Mouse (Mus musculus) neural tube, embryonic 15.5 days (tissue): ENCODE data around the gene Galnt2. TPM values are rescaled to one million over a fixed set of nuclear protein-coding genes. Genes with fewer than 3 reads are reported as not detected.
A peak's percentile ranks its signal among the peaks of the same experiment; 100 is the strongest.

Experiments
- ATAC-seq: fragments of 200-750 bp; cut with Nextera tagmentation; 2 replicates; pipeline ENCODE4 v1.8.0; 2017; ENCODE audit warnings: mild to moderate bottlenecking, moderate TSS enrichment, moderate library complexity; ENCODE audit not compliant: low FRiP score
- H3K27ac ChIP-seq: fragments of 300-500 bp; sonication (generic); replicated peaks from 2 replicates; pipeline ENCODE4 v1.5.1; 2015; ENCODE audit warnings: mild to moderate bottlenecking, inconsistent platforms
- H3K27me3 ChIP-seq: fragments of 300-500 bp; sonication (generic); replicated peaks from 2 replicates; pipeline ENCODE4 v1.6.1; 2015; ENCODE audit warnings: inconsistent platforms
- H3K36me3 ChIP-seq: fragments of 300-500 bp; sonication (generic); 2 replicates; pipeline ENCODE4 v1.6.1; 2015; ENCODE audit warnings: inconsistent platforms
- H3K4me1 ChIP-seq: fragments of 300-500 bp; sonication (generic); 2 replicates; pipeline ENCODE4 v1.6.1; 2015; ENCODE audit warnings: inconsistent platforms
- H3K4me2 ChIP-seq: fragments of 300-500 bp; sonication (generic); 2 replicates; pipeline ENCODE4 v1.6.1; 2015; ENCODE audit warnings: inconsistent platforms, mild to moderate bottlenecking, moderate library complexity
- H3K4me3 ChIP-seq: fragments of 300-500 bp; sonication (generic); replicated peaks from 2 replicates; pipeline ENCODE4 v1.5.1; 2015; ENCODE audit warnings: mild to moderate bottlenecking, inconsistent platforms
- H3K9ac ChIP-seq: fragments of 300-500 bp; sonication (generic); replicated peaks from 2 replicates; pipeline ENCODE4 v1.6.1; 2015; ENCODE audit warnings: mild to moderate bottlenecking, inconsistent platforms
- H3K9me3 ChIP-seq: fragments of 300-500 bp; sonication (generic); replicated peaks from 2 replicates; pipeline ENCODE4 v1.6.1; 2016; ENCODE audit warnings: inconsistent platforms
- WGBS: fragments of 180-500 bp; shearing (Covaris S2); methylation state at CpG from one replicate; pipeline ENCODE4 v1.1.7; 2015; ENCODE audit warnings: mixed read lengths; 5-methylcytosine and 5-hydroxymethylcytosine counted together
- polyA plus RNA-seq: library from polyadenylated mRNA; unstranded; fragments of >200 nt; fragmentation: Nextera tagmentation; extraction: Ambion mirVana; gene quantifications from 2 replicates; pipeline ENCODE4 v1.2.1, GENCODE M21; 2015

Gene Galnt2
- polyA plus RNA-seq, 1 experiment from 2014 or later, result 62.7 TPM

DNA sequence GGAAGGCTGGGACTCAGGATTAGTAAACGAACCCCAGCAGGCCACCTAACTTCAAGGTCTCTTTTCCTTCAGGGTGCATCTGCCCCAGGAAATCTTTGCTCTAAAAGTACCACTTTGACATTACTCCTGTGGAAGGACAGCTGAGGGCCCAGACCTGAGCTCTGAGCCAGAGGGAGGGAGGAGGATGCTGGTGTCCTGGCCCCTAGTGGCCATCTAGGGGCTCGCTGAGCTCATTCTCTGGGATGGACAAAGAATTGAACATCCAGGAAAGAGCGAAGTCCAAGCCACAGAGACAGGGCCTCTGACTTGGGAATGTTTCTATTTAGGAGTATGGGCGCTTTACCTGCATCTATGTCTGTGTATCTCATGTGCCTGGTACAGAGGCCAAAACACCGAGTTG lies 120.4 kb downstream of the Galnt2 start:
- no peak overlapping the region for H3K9ac ChIP-seq
- 72% methylated on average over 5 of the region's 5 CpGs for WGBS
- no peak overlapping the region for H3K27ac ChIP-seq
- H3K4me1 ChIP-seq, result peaks cover 5% of the 10 kb centered on the region; the same call in 1 of the 2 replicates
- ATAC-seq, result no peak
- no peaks in the 10 kb centered on the region; the same call in 1 of the 2 replicates for H3K27me3 ChIP-seq
- H3K36me3 ChIP-seq, result no peaks in the 10 kb centered on the region
- no peak overlapping the region for H3K4me3 ChIP-seq
- no peak overlapping the region for H3K4me2 ChIP-seq
- H3K9me3 ChIP-seq, result no peaks in the 10 kb centered on the region

DNA sequence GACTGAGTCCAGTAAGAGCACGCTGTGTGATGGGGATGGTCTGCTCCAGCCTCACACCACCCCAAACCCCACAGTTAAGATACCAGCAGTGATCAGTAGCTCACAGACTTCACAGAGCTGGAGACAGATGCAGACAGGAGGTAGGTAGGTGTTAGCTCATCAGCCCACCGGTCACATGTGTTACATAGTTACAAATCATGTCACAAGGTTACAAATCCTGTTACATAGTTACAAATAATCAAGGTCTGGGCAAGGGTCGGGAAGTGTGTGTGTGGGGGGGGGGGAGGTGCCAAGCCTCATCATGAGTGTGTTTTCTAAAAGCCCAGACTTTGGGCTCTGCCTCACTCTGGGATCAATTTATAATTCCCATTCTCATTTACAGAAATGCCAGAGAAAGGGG lies 129.7 kb downstream of the Galnt2 start:
- no peak for ATAC-seq
- Histone ChIP-seq H3K9ac (no peak overlapping the region), H3K36me3 (no peaks in the 10 kb centered on the region), H3K27me3 (no peaks in the 10 kb centered on the region), H3K4me1 (no peaks in the 10 kb centered on the region), H3K4me3 (no peak overlapping the region), H3K9me3 (no peaks in the 10 kb centered on the region), H3K27ac (no peak overlapping the region), H3K4me2 (no peak overlapping the region)
- WGBS, result 80% methylated on average over 3 of the region's 3 CpGs

DNA sequence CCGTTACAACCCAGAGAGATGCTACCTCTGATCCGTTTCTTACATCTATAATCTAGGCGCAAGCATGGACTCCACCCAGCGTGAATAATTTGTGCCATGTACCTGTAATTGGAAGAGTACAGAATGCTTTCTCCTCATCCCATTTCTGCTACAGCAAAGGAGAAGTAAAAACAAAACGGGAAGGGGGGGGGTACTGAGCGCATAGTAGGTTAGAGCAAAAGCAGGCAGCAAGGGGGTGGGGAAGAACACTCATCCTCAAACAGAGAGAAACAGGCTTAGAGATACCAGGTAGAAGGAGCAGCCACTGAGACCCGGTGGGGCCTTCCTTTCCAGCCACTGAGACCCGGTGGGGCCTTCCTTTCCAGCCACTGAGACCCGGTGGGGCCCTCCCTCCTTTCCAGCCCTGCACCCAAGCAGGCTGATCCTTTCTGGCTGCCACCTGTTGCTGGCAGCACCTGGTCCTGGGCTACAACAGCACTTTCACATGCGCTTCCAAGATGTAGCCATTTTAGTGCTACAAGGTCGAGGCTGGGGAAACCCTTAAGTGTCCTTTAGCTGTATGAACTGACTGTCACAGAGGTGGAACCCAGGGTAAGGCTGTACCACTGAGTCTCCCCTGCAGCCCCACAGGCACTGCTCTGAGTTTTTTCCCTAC lies 130.7 kb downstream of the Galnt2 start:
- no peak overlapping the region for H3K9ac ChIP-seq
- no peak overlapping the region for H3K4me2 ChIP-seq
- ATAC-seq, result no peak
- WGBS, result 79% methylated on average over 11 of the region's 11 CpGs
- H3K27me3 ChIP-seq, result no peaks in the 10 kb centered on the region
- no peak overlapping the region for H3K27ac ChIP-seq
- peaks cover 1% of the 10 kb centered on the region; the same call in 1 of the 2 replicates for H3K36me3 ChIP-seq
- H3K9me3 ChIP-seq, result no peaks in the 10 kb centered on the region
- H3K4me1 ChIP-seq, result no peaks in the 10 kb centered on the region
- H3K4me3 ChIP-seq, result no peak overlapping the region

DNA sequence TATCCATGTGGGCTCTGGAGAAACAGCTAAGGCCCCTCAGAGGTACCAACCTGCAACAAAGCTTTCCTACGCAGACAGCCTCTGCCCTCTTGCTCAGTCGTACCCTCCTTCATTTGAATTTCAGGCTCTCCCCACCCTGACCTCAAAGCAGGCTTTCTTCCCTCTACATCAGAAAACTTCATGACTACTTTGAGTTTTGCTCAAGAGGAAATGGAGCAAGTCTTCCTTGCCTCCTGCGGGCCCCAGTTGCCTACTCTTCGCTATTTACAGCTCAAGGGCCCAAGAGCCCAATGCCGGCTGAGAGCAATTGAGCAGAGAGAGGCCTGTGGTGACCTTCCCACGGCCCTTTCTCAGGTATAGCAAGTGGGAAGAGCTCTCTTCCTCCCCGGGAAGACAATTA lies 131.4 kb downstream of the Galnt2 start:
- Histone ChIP-seq H3K27me3 (no peaks in the 10 kb centered on the region), H3K36me3 (peaks cover 7% of the 10 kb centered on the region), H3K4me1 (no peaks in the 10 kb centered on the region), H3K9ac (no peak overlapping the region), H3K27ac (no peak overlapping the region), H3K4me2 (no peak overlapping the region), H3K4me3 (no peak overlapping the region), H3K9me3 (no peaks in the 10 kb centered on the region)
- no peak for ATAC-seq
- 79% methylated on average over 7 of the region's 7 CpGs for WGBS

DNA sequence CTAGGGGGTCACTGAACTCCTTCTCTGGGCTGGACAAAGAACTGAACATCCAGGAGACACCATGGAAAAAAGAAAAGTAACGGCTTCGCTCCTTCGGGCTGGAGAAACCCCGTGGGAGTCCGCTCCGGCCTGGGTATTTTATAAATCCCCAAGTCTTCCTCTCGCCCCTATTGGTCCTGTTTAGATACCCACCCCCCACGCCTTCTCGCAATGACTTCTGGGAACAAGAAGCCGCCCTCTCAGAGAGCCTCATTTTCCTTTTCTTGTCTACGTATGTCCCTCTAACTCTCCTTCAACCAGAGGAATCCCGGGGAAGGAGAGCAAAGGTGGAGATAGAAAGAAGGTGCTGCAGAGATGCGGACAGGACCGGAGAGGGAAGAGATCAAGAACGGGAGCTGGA lies 132.1 kb downstream of the Galnt2 start:
- Histone ChIP-seq H3K4me2 (no peak overlapping the region), H3K9me3 (no peaks in the 10 kb centered on the region), H3K4me1 (no peaks in the 10 kb centered on the region), H3K27ac (no peak overlapping the region), H3K27me3 (no peaks in the 10 kb centered on the region), H3K4me3 (no peak overlapping the region), H3K36me3 (peaks cover 7% of the 10 kb centered on the region), H3K9ac (no peak overlapping the region)
- WGBS, result 95% methylated on average over 15 of the region's 15 CpGs
- ATAC-seq, result no peak

DNA sequence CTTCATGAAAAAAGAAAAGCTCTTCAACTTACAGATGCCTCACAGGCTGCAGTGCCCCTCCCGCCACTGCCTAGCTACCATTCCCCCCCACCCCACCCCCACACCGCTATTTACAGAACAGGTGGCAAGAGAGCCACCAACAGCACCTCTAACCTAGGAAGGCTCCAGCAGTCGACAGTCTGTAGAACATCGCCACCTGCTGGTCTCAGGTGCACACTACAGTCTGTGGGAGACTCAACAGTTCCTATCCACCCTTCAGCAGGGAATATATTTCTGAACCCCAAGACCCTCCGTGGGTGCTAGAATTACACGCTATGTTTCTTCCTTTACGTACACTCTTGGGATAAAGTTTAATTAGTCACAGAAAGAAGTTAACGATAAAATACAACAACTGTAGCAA lies 137.0 kb downstream of the Galnt2 start:
- no peak overlapping the region for H3K4me2 ChIP-seq
- WGBS, result 21% methylated on average over 8 of the region's 8 CpGs
- ATAC-seq, result peak; percentile 35; the same call in 1 of the 2 replicates

GRCm38 (mm10) chr8:124370422-124371183 lies 139.4 kb downstream of the Galnt2 start:
- no peak for ATAC-seq

More for the DNA sequence above, 137.0 kb downstream of the Galnt2 start:
- H3K27me3 ChIP-seq, result no peaks in the 10 kb centered on the region
- no peak overlapping the region for H3K9ac ChIP-seq
- H3K27ac ChIP-seq, result no peak overlapping the region
- no peaks in the 10 kb centered on the region for H3K4me1 ChIP-seq
- no peak overlapping the region for H3K4me3 ChIP-seq
- peaks cover 17% of the 10 kb centered on the region for H3K36me3 ChIP-seq
- H3K9me3 ChIP-seq, result no peaks in the 10 kb centered on the region

DNA sequence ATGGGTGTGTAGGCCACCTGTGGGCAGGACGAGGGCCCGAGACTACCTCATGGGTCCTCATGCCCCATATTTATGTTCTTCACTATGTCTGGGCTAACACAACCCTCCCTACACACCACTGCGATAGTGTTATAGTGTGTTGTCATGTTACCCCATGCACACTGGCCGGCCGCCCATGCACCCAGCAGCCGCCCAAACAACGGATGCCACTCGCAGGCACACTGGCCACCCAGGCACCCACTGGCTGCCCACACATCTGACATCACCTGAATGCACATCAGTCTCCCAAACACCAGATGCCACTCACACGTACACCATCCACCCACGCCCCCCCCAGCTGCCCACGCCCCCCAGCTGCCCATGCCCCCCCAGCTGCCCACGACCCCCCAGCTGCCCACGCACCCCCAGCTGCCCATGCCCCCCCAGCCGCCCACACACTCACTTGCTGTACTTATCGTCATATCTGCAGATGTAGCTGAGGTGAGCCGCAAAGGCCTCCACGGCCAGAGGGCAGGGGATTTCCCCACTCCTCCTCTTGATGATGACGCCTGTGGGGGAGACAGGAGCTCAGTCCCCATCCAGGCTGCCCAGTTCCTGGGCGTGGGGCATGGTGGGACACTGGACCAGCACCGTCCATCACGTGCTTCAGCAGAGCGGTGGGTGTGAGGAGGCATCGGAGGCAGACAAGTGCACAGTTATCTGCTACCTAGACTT lies 140.4 kb downstream of the Galnt2 start:
- no peak overlapping the region for H3K27ac ChIP-seq
- H3K4me3 ChIP-seq, result no peak overlapping the region
- WGBS, result 92% methylated on average over 23 of the region's 23 CpGs
- H3K4me1 ChIP-seq, result no peaks in the 10 kb centered on the region
- no peaks in the 10 kb centered on the region for H3K27me3 ChIP-seq
- no peak overlapping the region for H3K4me2 ChIP-seq
- H3K36me3 ChIP-seq, result peaks cover 28% of the 10 kb centered on the region
- ATAC-seq, result no peak
- no peaks in the 10 kb centered on the region for H3K9me3 ChIP-seq
- H3K9ac ChIP-seq, result no peak overlapping the region

More at GRCm38 (mm10) chr8:124370422-124371183, 139.4 kb downstream of the Galnt2 start:
- no peak overlapping the region for H3K4me2 ChIP-seq
- no peaks in the 10 kb centered on the region for H3K9me3 ChIP-seq
- H3K27ac ChIP-seq, result no peak overlapping the region
- no peak overlapping the region for H3K9ac ChIP-seq
- H3K27me3 ChIP-seq, result no peaks in the 10 kb centered on the region
- H3K4me3 ChIP-seq, result no peak overlapping the region
- H3K4me1 ChIP-seq, result no peaks in the 10 kb centered on the region
- 79% methylated on average over 17 of the region's 17 CpGs for WGBS
- H3K36me3 ChIP-seq, result peaks cover 24% of the 10 kb centered on the region

- Histone ChIP-seq H3K36me3 (peaks cover 29% of the 10 kb centered on the region), H3K4me2 (no peak overlapping the region), H3K9me3 (no peaks in the 10 kb centered on the region), H3K27ac (no peak overlapping the region), H3K27me3 (no peaks in the 10 kb centered on the region), H3K4me1 (no peaks in the 10 kb centered on the region), H3K4me3 (no peak overlapping the region), H3K9ac (no peak overlapping the region)
- 87% methylated on average over 5 of the region's 5 CpGs for WGBS
- ATAC-seq, result no peak
Measured at GRCm38 (mm10) chr8:124373753-124374152, 142.6 kb downstream of the Galnt2 start.

GRCm38 (mm10) chr8:124375168-124375567 lies 144.0 kb downstream of the Galnt2 start:
- H3K9me3 ChIP-seq, result no peaks in the 10 kb centered on the region
- H3K36me3 ChIP-seq, result peaks cover 28% of the 10 kb centered on the region
- H3K4me3 ChIP-seq, result no peak overlapping the region
- no peak overlapping the region for H3K9ac ChIP-seq
- H3K4me2 ChIP-seq, result no peak overlapping the region
- WGBS, result 81% methylated on average over 6 of the region's 6 CpGs
- no peaks in the 10 kb centered on the region for H3K4me1 ChIP-seq
- no peak for ATAC-seq
- no peak overlapping the region for H3K27ac ChIP-seq
- H3K27me3 ChIP-seq, result no peaks in the 10 kb centered on the region

- no peak overlapping the region for H3K27ac ChIP-seq
Measured at GRCm38 (mm10) chr8:124375727-124376126, 144.5 kb downstream of the Galnt2 start.

More at GRCm38 (mm10) chr8:124375727-124376126, 144.5 kb downstream of the Galnt2 start:
- Histone ChIP-seq H3K4me1 (no peaks in the 10 kb centered on the region), H3K9me3 (no peaks in the 10 kb centered on the region), H3K27me3 (no peaks in the 10 kb centered on the region), H3K4me3 (no peak overlapping the region), H3K4me2 (no peak overlapping the region), H3K36me3 (peaks cover 24% of the 10 kb centered on the region; the same call in 1 of the 2 replicates), H3K9ac (no peak overlapping the region)
- WGBS, result 84% methylated on average over 9 of the region's 9 CpGs
- ATAC-seq, result no peak
